Comparison of ENCODE assay signal across 19 mouse cellular contexts in the genomic region with DNA sequence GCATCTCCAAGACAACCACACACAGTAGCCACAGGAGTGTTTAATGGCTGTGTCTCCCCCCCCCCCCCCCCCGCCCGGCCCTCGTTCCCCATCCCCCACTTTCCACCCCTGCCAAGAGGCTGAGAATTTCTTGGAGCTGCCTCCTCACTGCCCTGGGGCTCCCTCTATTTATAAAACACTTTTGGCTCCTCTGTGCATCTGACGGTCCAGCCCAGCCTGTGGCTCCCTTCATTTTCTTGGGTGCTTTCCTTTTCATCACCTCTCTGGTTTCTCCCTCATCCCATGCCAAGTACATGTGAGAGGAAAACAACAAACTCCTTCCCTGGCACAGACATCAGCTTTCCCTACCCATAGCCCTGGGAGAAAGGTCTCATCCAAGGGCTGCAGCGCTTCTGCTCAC.
DNase-seq lines count a peak whose midpoint lies in the region; ATAC-seq lines count a peak whose summit lies in the region.
"Had no signal": no experiment of that assay in that cellular context is flagged by ENCODE, and none has a peak within 500 bp of the region (broad histone marks: within the 10 kb centered on the region; RNA-seq: fewer than 3 reads in every experiment).

No protein-coding gene starts in this region.

- peak; percentile 24 to 40 for DNase-seq in cerebellum, postnatal 10 days
- DNase-seq in cerebellum, adult 9-10 months, result no peak
- peak; percentile 12 for DNase-seq in heart, adult 8-10 months (ENCODE audit: low spot score)
- DNase-seq in urinary bladder, postnatal 14 days (ENCODE audit: low spot score), result no peak
- DNase-seq in natural killer cell, adult 2 months (ENCODE audit: low spot score in 2 of 2), result no peak
- DNase-seq: adrenal gland, adult 2 months; cerebellum, adult 11-12 months; kidney, adult 11 months; kidney, postnatal 36 days; lung, postnatal 36 days; right cerebral cortex, postnatal 4 days; thymus, postnatal 4 days had no signal

- no peaks in the 10 kb centered on the region for H3K36me3 ChIP-seq in heart, embryonic 11.5 days (ENCODE audit: control insufficient read depth, insufficient read depth, low read length)
- no peaks in the 10 kb centered on the region for H3K36me3 ChIP-seq in neural tube, embryonic 13.5 days
- H3K36me3 ChIP-seq in neural tube, embryonic 15.5 days, result no peaks in the 10 kb centered on the region
- H3K36me3 ChIP-seq: embryonic facial prominence, embryonic 13.5 days; G1E; hindbrain, embryonic 15.5 days had no signal

- ATAC-seq in heart, embryonic 11.5 days (replicated peaks; ENCODE audit: insufficient number of reproducible peaks, low FRiP score, low TSS enrichment), result no peak
- ATAC-seq in neural tube, embryonic 13.5 days (ENCODE audit: low read depth), result 0 out of 2 replicates have a peak, but pooled peaks have one; percentile 9
- no peak for ATAC-seq in neural tube, embryonic 15.5 days (ENCODE audit: low FRiP score)
- ATAC-seq: CD4-positive, CD25-positive, alpha-beta regulatory T cell, adult 4 months had no signal

- no peak overlapping the region for H3K27ac ChIP-seq in heart, embryonic 11.5 days (ENCODE audit: low read depth, low read length)
- H3K27ac ChIP-seq in neural tube, embryonic 13.5 days (replicated peaks), result no peak overlapping the region
- no peak overlapping the region for H3K27ac ChIP-seq in neural tube, embryonic 15.5 days (replicated peaks)
- H3K27ac ChIP-seq: embryonic facial prominence, embryonic 13.5 days; hindbrain, embryonic 15.5 days had no signal

- H3K27me3 ChIP-seq in heart, embryonic 11.5 days (ENCODE audit: control insufficient read depth, insufficient read depth, low read length), result no peaks in the 10 kb centered on the region
- no peaks in the 10 kb centered on the region for H3K27me3 ChIP-seq in neural tube, embryonic 13.5 days
- H3K27me3 ChIP-seq in neural tube, embryonic 15.5 days (replicated peaks), result no peaks in the 10 kb centered on the region
- H3K27me3 ChIP-seq: embryonic facial prominence, embryonic 13.5 days; hindbrain, embryonic 15.5 days had no signal

- H3K9ac ChIP-seq in heart, embryonic 11.5 days (ENCODE audit: low read depth, low read length), result no peak overlapping the region
- no peak overlapping the region for H3K9ac ChIP-seq in neural tube, embryonic 13.5 days
- no peak overlapping the region for H3K9ac ChIP-seq in neural tube, embryonic 15.5 days (replicated peaks)
- H3K9ac ChIP-seq: embryonic facial prominence, embryonic 13.5 days; hindbrain, embryonic 15.5 days had no signal

- no peak overlapping the region for H3K4me2 ChIP-seq in heart, embryonic 11.5 days
- no peak overlapping the region for H3K4me2 ChIP-seq in neural tube, embryonic 13.5 days
- H3K4me2 ChIP-seq in neural tube, embryonic 15.5 days, result no peak overlapping the region
- H3K4me2 ChIP-seq: embryonic facial prominence, embryonic 13.5 days; hindbrain, embryonic 15.5 days had no signal

- 72% methylated on average over 2 of the region's 5 CpGs for WGBS in heart, embryonic 11.5 days (ENCODE audit: insufficient replicate concordance)
- whole genome bisulfite sequencing in neural tube, embryonic 13.5 days, result 56% methylated on average over 5 of the region's 5 CpGs
- WGBS in neural tube, embryonic 15.5 days, result 57% methylated on average over 3 of the region's 5 CpGs

- no peaks in the 10 kb centered on the region for H3K9me3 ChIP-seq in heart, embryonic 11.5 days (replicated peaks; ENCODE audit: control insufficient read depth, low read length)
- H3K9me3 ChIP-seq in neural tube, embryonic 13.5 days, result no peaks in the 10 kb centered on the region
- no peaks in the 10 kb centered on the region for H3K9me3 ChIP-seq in neural tube, embryonic 15.5 days (replicated peaks)
- H3K9me3 ChIP-seq: embryonic facial prominence, embryonic 13.5 days; hindbrain, embryonic 15.5 days had no signal

- no peaks in the 10 kb centered on the region for H3K4me1 ChIP-seq in heart, embryonic 11.5 days (ENCODE audit: control insufficient read depth, insufficient read depth, low read length)
- peaks cover 9% of the 10 kb centered on the region; the same call in 1 of the 2 replicates for H3K4me1 ChIP-seq in neural tube, embryonic 13.5 days (replicated peaks)
- peaks cover 4% of the 10 kb centered on the region; the same call in 1 of the 2 replicates for H3K4me1 ChIP-seq in neural tube, embryonic 15.5 days
- H3K4me1 ChIP-seq: hindbrain, embryonic 15.5 days had no signal

- H3K4me3 ChIP-seq in heart, embryonic 11.5 days (ENCODE audit: low read depth, low read length), result no peak overlapping the region
- H3K4me3 ChIP-seq in neural tube, embryonic 13.5 days, result no peak overlapping the region
- no peak overlapping the region for H3K4me3 ChIP-seq in neural tube, embryonic 15.5 days (replicated peaks)
- H3K4me3 ChIP-seq: embryonic facial prominence, embryonic 13.5 days; hindbrain, embryonic 15.5 days had no signal

Comparison
In these comparisons a context has a peak if more than half of its experiments do, and no peak if none do; other contexts are left out.
1. DNase-seq: peak in cerebellum, postnatal 10 days (2 of 2) and heart, adult 8-10 months (single experiment); none in cerebellum, adult 9-10 months (single experiment), urinary bladder, postnatal 14 days (single experiment) and natural killer cell, adult 2 months (0 of 2).